Mouse (Mus musculus) midbrain, postnatal 0 days (tissue): Measurements from ENCODE around the gene Golt1b. TPM values are rescaled to one million over a fixed set of nuclear protein-coding genes. Genes with fewer than 3 reads are reported as not detected.

ENCODE experiments used
- ATAC-seq: fragments of 200-750 bp; cut with Nextera tagmentation; 2 replicates; pipeline ENCODE4 v1.8.0; 2017; ENCODE audit warnings: moderate number of reproducible peaks, mild to moderate bottlenecking, moderate TSS enrichment, moderate library complexity; ENCODE audit not compliant: low FRiP score
- DNase-seq: peaks from one replicate; pipeline ENCODE4 v3.0.0-alpha.2; 2015; ENCODE audit warnings: low spot score
- H3K27ac ChIP-seq: fragments of 300-500 bp; sonication (generic); 2 replicates; pipeline ENCODE4 v1.5.1; 2014; ENCODE audit warnings: low read depth, mild to moderate bottlenecking, low read length, mixed read lengths
- H3K27me3 ChIP-seq: fragments of 300-500 bp; sonication (generic); 2 replicates; pipeline ENCODE4 v1.6.1; 2014; ENCODE audit warnings: low read length, control low read depth, mixed read lengths; ENCODE audit not compliant: insufficient read depth
- H3K36me3 ChIP-seq: fragments of 300-500 bp; sonication (generic); 2 replicates; pipeline ENCODE4 v1.6.1; 2014; ENCODE audit warnings: low read length, control low read depth, mixed read lengths; ENCODE audit not compliant: insufficient read depth
- H3K4me1 ChIP-seq: fragments of 300-500 bp; sonication (generic); 2 replicates; pipeline ENCODE4 v1.6.1; 2014; ENCODE audit warnings: mild to moderate bottlenecking, control low read depth, antibody characterized with exemption, low read length, mixed read lengths; ENCODE audit not compliant: insufficient read depth
- H3K4me2 ChIP-seq: fragments of 300-500 bp; sonication (generic); 2 replicates; pipeline ENCODE4 v1.6.1; 2014; ENCODE audit warnings: low read depth, mild to moderate bottlenecking, low read length, mixed read lengths; ENCODE audit not compliant: poor library complexity, severe bottlenecking
- H3K4me3 ChIP-seq: fragments of 300-500 bp; sonication (generic); 2 replicates; pipeline ENCODE4 v1.5.1; 2014; ENCODE audit warnings: low read depth, mild to moderate bottlenecking, low read length, moderate library complexity
- H3K9ac ChIP-seq: fragments of 300-500 bp; sonication (generic); replicated peaks from 2 replicates; pipeline ENCODE4 v1.6.1; 2014; ENCODE audit warnings: mild to moderate bottlenecking, low read length, moderate library complexity, mixed read lengths; ENCODE audit not compliant: poor library complexity, severe bottlenecking
- H3K9me3 ChIP-seq: fragments of 300-500 bp; sonication (generic); 2 replicates; pipeline ENCODE4 v1.6.1; 2016; ENCODE audit warnings: low read length, control low read depth
- CTCF ChIP-seq: IDR thresholded peaks from 2 replicates; pipeline ENCODE4 v1.5.1; 2016; ENCODE audit warnings: antibody characterized with exemption, mild to moderate bottlenecking
- WGBS: fragments of 180-500 bp; shearing (Covaris S2); extraction: QIAGEN DNeasy Blood & Tissue Kit; methylation state at CpG from one replicate; pipeline ENCODE4 v1.1.7; 2014; 5-methylcytosine and 5-hydroxymethylcytosine counted together
- polyA plus RNA-seq: library from polyadenylated mRNA; unstranded; fragments of >200 nt; fragmentation: Nextera tagmentation; extraction: Ambion mirVana; gene quantifications from 2 replicates; pipeline ENCODE4 v1.2.1, GENCODE M21; 2015
- total RNA-seq: library from RNA; depleted of rRNA; stranded (reverse); fragments of >200 nt; gene quantifications from 2 replicates; pipeline ENCODE4 v1.2.3, GENCODE M21; 2014

Gene Golt1b
- total and polyA plus RNA-seq, 2 experiments from 2014 or later: 52.9 to 74.6 TPM

DNA sequence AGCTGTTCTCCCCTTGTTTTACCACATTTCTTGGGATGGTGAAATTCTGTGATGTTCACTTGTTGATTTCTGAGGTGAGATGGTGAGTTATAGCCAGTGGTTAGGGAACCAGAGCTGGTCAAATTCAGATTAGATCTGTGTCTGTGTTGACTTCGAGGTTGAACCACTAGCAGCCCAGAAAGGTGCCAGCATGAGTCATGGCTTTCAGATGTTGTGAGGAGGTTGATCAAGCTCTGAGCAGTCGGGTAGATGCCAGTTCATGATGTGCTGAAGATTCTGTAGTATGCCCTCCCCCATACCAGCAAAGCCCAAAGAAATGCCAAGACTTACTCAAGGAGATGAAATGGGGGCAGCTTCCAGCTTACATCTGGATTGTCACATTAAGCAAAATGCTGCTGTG lies 2.1 kb downstream of the Golt1b start:
- no peak overlapping the region for H3K9ac ChIP-seq
- 93% methylated on average over 2 of the region's 2 CpGs for WGBS
- no peaks in the 10 kb centered on the region for H3K27me3 ChIP-seq
- H3K4me3 ChIP-seq: no peak overlapping the region
- H3K4me2 ChIP-seq: no peak overlapping the region
- peaks cover 5% of the 10 kb centered on the region; the same call in 1 of the 2 replicates for H3K4me1 ChIP-seq
- TF ChIP-seq CTCF: no peak
- peaks cover 4% of the 10 kb centered on the region; the same call in 1 of the 2 replicates for H3K36me3 ChIP-seq
- no peak overlapping the region for H3K27ac ChIP-seq
- H3K9me3 ChIP-seq: no peaks in the 10 kb centered on the region
- DNase-seq: no peak
- no peak for ATAC-seq

DNA sequence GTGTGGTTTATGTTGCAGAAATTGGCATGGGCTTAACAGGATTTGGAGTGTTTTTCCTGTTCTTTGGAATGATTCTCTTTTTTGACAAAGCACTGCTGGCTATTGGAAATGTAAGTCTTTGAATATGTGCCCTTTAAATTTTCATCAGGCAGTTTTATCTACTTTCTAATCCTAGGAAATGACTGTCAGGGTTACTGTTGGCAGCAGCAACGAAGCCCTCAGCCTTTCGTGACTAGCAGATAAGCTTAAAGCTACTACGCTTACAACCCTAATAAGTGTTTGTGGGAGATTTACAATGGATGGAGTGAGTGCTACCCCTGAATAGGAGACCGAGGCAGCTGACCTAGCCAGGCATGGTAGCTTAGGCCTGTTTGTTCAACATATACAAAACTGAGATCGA lies 5.3 kb downstream of the Golt1b start:
- H3K9ac ChIP-seq: no peak overlapping the region
- DNase-seq (no peak), ATAC-seq (no peak)
- H3K4me1 ChIP-seq: peaks cover 5% of the 10 kb centered on the region; the same call in 1 of the 2 replicates
- H3K9me3 ChIP-seq: no peaks in the 10 kb centered on the region
- no peak overlapping the region for H3K27ac ChIP-seq
- TF ChIP-seq CTCF: no peak
- no peak overlapping the region for H3K4me2 ChIP-seq
- H3K4me3 ChIP-seq: no peak overlapping the region
- H3K36me3 ChIP-seq: peaks cover 23% of the 10 kb centered on the region
- H3K27me3 ChIP-seq: no peaks in the 10 kb centered on the region
- 90% methylated on average over 5 of the region's 5 CpGs for WGBS

DNA sequence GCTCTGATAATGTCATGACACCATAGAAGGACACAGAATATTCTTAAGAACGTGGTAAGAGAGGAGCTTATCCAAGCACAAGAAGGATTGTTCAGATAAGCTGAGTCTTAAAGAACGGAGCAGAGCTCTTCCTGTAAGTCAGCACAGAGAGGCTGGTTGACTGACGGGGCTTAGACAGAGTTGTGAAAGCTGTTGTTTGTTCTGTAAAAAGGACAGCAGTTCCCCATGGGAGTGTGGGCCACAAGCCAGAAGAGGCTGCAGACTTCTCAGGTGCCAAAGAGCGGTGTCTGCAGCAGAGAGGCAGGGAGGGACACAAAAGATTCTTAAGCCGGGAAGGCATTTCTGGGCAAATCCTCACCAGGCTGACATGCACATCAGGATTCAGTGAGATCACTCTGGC lies 7.6 kb downstream of the Golt1b start:
- 71% methylated on average over 5 of the region's 5 CpGs for WGBS
- DNase-seq (no peak), ATAC-seq (no peak)
- TF ChIP-seq CTCF: no peak
- no peaks in the 10 kb centered on the region for H3K4me1 ChIP-seq
- no peak overlapping the region for H3K9ac ChIP-seq
- H3K27me3 ChIP-seq: no peaks in the 10 kb centered on the region
- no peak overlapping the region for H3K4me3 ChIP-seq
- no peaks in the 10 kb centered on the region for H3K9me3 ChIP-seq
- peaks cover 23% of the 10 kb centered on the region for H3K36me3 ChIP-seq
- no peak overlapping the region for H3K27ac ChIP-seq
- no peak overlapping the region for H3K4me2 ChIP-seq

DNA sequence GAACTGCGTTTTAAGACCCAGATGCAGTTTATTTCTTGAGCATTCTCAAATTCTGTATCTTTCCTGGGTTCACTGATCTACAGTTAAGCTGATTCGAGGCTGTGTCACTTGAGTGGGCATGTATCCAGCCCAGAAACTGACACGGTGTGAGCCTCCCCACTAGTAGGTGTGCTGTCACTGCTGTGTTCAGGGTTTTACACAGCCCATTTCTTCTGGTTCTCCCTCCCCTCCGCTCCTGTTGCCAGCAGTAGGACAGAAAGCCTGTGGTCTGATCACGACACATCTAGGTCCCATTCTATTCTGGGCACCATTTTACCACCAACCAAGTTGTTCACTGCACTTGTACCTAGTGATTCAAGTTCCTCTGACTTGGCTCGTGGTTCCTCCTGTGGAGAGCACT lies 8.7 kb downstream of the Golt1b start:
- 91% methylated on average over 6 of the region's 6 CpGs for WGBS
- H3K27me3 ChIP-seq: no peaks in the 10 kb centered on the region
- H3K4me2 ChIP-seq: no peak overlapping the region

DNA sequence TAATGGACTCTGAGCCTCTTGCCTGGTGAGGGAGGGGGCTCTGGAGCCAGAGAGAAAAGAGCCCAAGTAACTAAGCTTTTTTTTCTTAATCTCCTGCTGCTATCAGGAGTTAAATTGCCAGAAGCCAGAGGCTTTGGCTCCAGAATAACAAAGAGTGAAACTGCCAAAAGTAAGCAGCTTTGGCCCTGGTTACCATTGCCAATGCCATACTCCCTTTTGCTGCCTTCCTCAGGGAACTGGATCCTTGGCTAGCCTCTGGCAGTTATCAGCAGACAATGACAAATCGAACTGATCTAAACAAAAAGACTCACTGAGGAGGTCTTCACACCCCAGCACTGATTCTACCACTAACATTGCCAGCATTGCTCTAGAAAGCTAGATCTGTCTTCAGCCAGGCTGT lies 24.1 kb downstream of the Golt1b start:
- TF ChIP-seq CTCF: no peak
- 10% methylated on average over 1 of the region's 1 CpGs for WGBS

More for the DNA sequence above, 8.7 kb downstream of the Golt1b start:
- TF ChIP-seq CTCF: no peak
- no peak for DNase-seq
- H3K27ac ChIP-seq: no peak overlapping the region
- no peak for ATAC-seq
- H3K9ac ChIP-seq: no peak overlapping the region
- no peaks in the 10 kb centered on the region for H3K9me3 ChIP-seq
- no peaks in the 10 kb centered on the region for H3K4me1 ChIP-seq
- no peak overlapping the region for H3K4me3 ChIP-seq
- H3K36me3 ChIP-seq: peaks cover 28% of the 10 kb centered on the region

DNA sequence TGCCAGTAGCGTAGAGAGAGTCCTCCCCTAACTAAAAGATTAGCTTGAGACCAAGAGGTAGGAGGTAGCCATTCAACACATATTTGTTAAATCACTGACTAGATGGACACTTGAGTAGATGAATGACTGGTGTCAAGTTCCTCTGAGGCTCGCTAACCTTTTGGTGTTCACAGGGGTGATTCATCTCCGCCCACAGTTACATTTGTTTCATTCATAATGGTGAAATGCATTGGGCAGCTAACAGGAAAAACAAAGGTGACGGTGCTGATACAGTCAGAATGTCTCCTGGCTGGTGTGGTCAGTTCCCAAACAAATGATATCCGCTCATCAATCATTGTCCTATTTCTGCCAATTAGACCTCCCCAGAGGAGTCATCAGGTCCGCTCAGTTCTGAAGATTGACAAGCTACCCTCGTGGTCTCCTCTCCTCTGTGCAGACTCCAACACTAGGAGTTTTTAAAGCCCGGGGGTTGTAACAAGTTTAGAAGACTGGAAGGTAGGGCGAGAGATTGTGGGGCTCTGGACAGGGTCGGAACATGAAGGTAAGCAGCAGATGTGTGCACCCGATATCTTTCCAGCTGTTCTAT lies 26.0 kb downstream of the Golt1b start, which contains the start of gene Spx:
Gene Spx (plus strand): TSS at position 536 of the 586 bp plus-strand sequence.
- Histone ChIP-seq H3K4me3 (peak within 1 kb of the TSS; percentile 42), H3K27ac (no peak within 1 kb of the TSS), H3K9me3 (no peaks in the 10 kb centered on the region), H3K27me3 (peaks cover 14% of the 10 kb centered on the region), H3K36me3 (no peaks in the 10 kb centered on the region), H3K9ac (0 out of 2 replicates have a peak within 1 kb of the TSS, but pooled peaks have one; percentile 8), H3K4me2 (peak within 1 kb of the TSS; percentile 78), H3K4me1 (no peaks in the 10 kb centered on the region)
- ATAC-seq (no peak), DNase-seq (no peak)
- 78% methylated on average over 11 of the region's 11 CpGs for WGBS
- TF ChIP-seq CTCF: no peak

More for the DNA sequence above, 24.1 kb downstream of the Golt1b start:
- H3K27ac ChIP-seq: no peak overlapping the region
- H3K27me3 ChIP-seq: peaks cover 14% of the 10 kb centered on the region
- no peaks in the 10 kb centered on the region for H3K36me3 ChIP-seq
- no peak overlapping the region for H3K4me2 ChIP-seq
- peak; percentile 61 for DNase-seq
- ATAC-seq: no peak
- no peaks in the 10 kb centered on the region for H3K9me3 ChIP-seq
- H3K4me3 ChIP-seq: no peak overlapping the region
- H3K9ac ChIP-seq: no peak overlapping the region
- H3K4me1 ChIP-seq: no peaks in the 10 kb centered on the region
